Mouse (Mus musculus) ES-E14 (cell line): ENCODE data around the gene Rsbn1l. TPM values are rescaled to one million over a fixed set of nuclear protein-coding genes. Genes with fewer than 3 reads are reported as not detected.

Experiments used
- DNase-seq: peaks from one replicate; pipeline ENCODE4 v3.0.0-alpha.2; 2013; ENCODE audit warnings: low read depth, low spot score
- H3K27ac ChIP-seq: 2 replicates; pipeline ENCODE4 v1.5.1; 2012; ENCODE audit warnings: low read depth, mild to moderate bottlenecking, low read length, moderate library complexity, mixed read lengths; ENCODE audit not compliant: poor library complexity, insufficient read depth, severe bottlenecking
- H3K36me3 ChIP-seq: 2 replicates; pipeline ENCODE4 v1.6.1; 2012; ENCODE audit warnings: mild to moderate bottlenecking, low read length, moderate library complexity, mixed read lengths; ENCODE audit not compliant: control insufficient read depth, poor library complexity, insufficient read depth, severe bottlenecking
- H3K4me1 ChIP-seq, 2 experiments: fragments of 150-350 bp in 1 of 2; sonication (generic) in 1 of 2; 2 replicates each; pipeline ENCODE4 v1.6.1; 2012; ENCODE audit warnings: low read length in 2 of 2, mild to moderate bottlenecking in 1 of 2, mixed read lengths in 1 of 2; ENCODE audit not compliant: control insufficient read depth in 2 of 2, insufficient read depth in 2 of 2, poor library complexity in 1 of 2
- H3K4me3 ChIP-seq, 2 experiments: fragments of 150-350 bp in 1 of 2; sonication (generic) in 1 of 2; 2 replicates each; pipeline ENCODE4 v1.5.1; 2012; ENCODE audit warnings: low read length in 2 of 2, low read depth in 1 of 2, mild to moderate bottlenecking in 1 of 2, mixed read lengths in 1 of 2; ENCODE audit not compliant: insufficient read depth in 1 of 2, poor library complexity in 1 of 2, severe bottlenecking in 1 of 2
- H3K9ac ChIP-seq: 2 replicates; pipeline ENCODE4 v1.6.1; 2012; ENCODE audit warnings: low read depth, mild to moderate bottlenecking, low read length, mixed read lengths; ENCODE audit not compliant: poor library complexity, insufficient read depth, severe bottlenecking
- H3K9me3 ChIP-seq: fragments of 150-350 bp; sonication (generic); 2 replicates; pipeline ENCODE4 v1.6.1; 2012; ENCODE audit warnings: low read depth, mild to moderate bottlenecking, low read length; ENCODE audit not compliant: control insufficient read depth, insufficient read depth
- CHD2 ChIP-seq: IDR thresholded peaks from 2 replicates; pipeline ENCODE4 v1.6.1; 2014; ENCODE audit warnings: mild to moderate bottlenecking, low read depth, low read length, inconsistent platforms
- HCFC1 ChIP-seq: IDR thresholded peaks from 2 replicates; pipeline ENCODE4 v1.6.1; 2012; ENCODE audit warnings: low read length, inconsistent platforms, borderline replicate concordance; ENCODE audit not compliant: insufficient read depth
- MAFK ChIP-seq: IDR thresholded peaks from 2 replicates; pipeline ENCODE4 v1.6.1; 2014; ENCODE audit warnings: mild to moderate bottlenecking, low read depth, low read length, inconsistent platforms; ENCODE audit not compliant: insufficient read depth
- ZC3H11A ChIP-seq: IDR thresholded peaks from 2 replicates; pipeline ENCODE4 v1.6.1; 2012; ENCODE audit warnings: low read depth, mild to moderate bottlenecking, inconsistent platforms, low read length, borderline replicate concordance
- ZNF384 ChIP-seq: IDR thresholded peaks from 2 replicates; pipeline ENCODE4 v1.6.1; 2012; ENCODE audit warnings: low read depth, low read length, inconsistent platforms
- in situ Hi-C, 2 experiments: fragments of 600-800 bp; cut with MboI; formaldehyde crosslinking; loops; one replicate each; pipeline ENCODE4 v1.15.1; 2025; ENCODE audit warnings: low sequenced_read_pairs in 2 of 2, inconsistent platforms in 1 of 2; ENCODE audit not compliant: unreplicated experiment in 2 of 2
- total RNA-seq: library from RNA; depleted of rRNA; stranded (reverse); fragments of 300-350 nt; gene quantifications from 2 replicates; pipeline ENCODE4 v1.2.3, GENCODE M21; 2012

Rsbn1l gene
- total RNA-seq, 1 experiment: 8.6 TPM

DNA sequence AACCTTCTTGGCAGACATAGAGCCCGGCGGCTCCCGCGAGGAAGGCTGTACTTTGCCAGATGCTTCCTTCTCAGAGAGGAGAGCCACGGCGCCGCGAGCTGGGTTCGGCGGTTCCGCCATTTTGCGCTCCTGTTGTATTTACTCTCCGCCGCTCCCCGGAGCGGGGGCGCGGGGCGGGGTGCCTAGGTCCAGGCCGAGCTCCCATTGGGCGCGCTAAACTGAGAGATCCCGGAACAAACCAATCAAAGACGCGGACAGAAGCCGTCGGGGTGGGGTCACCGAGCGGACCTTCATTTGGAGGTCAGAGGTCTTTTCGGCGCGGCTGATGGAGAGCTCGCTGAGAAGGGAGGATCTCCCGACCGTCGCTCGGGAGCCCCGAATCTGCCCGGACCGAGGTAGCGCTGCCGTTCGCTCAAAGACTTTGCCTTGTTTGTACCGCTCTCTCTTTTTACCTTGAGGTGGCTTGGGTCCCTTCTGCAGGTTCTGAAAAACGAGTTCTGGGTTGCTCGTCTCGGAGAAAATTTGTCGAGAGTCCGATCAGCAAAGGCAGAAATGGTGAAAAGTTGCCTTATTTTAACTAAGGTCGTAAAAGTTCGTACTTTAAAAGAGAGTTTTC lies 4.4 kb downstream of the Rsbn1l start:
- TF ChIP-seq ZC3H11A: no peak
- no peak for TF ChIP-seq MAFK
- no peaks in the 10 kb centered on the region for H3K9me3 ChIP-seq
- H3K4me3 ChIP-seq: peak overlapping the region; percentile 93 to 94
- peak overlapping the region; percentile 96 for H3K9ac ChIP-seq
- H3K4me1 ChIP-seq: peaks cover 0 to 2% of the 10 kb centered on the region in 2 experiments; a peak in 2 of 4 replicates
- peak; percentile 93 for DNase-seq
- H3K36me3 ChIP-seq: 0 out of 2 replicates have a peak, but pooled peaks cover 1% of the 10 kb centered on the region
- H3K27ac ChIP-seq: peak overlapping the region; percentile 76
- in situ Hi-C loops: no loop called here

DNA sequence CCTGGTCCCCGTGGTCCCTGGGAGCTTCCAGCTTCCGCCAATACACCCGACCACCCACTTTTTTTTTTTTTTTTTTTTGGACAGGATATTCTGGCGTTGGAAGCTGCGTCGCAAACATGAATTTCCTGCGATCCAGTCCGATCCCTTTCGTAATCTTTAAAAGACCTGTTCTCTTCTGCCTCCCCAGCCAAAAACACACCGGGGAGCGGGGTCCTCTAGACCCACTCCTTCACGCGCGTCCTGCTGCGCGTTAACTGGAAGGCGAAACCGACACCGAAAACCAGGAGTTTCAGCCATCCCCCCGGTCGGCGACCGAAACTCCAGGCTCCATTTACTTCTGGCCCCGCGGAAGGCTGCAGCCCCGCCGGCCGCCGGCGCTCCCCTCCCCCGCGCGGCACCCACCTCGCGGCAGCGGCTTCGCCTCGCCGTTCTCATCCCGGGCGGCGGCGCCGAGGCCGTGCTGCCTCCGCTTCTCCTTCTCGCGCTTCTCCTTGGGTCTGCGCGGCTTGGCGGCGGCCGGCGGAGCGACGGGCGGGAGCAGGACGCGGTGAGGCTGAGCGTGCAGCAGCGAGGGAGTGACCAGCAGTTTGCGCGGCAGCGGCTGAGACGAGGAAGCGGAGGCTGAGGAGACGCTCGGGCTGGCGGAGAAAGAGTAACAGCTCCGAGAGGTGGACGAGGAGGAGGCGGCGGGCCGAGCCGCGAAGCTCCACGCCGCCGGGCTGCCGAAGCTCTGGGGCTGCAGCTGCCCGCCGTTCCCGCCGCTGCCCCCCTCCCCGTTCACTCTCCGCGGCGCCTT lies 5.1 kb downstream of the Rsbn1l start:
- H3K27ac ChIP-seq: peak overlapping the region; percentile 76
- peak overlapping the region; percentile 96 for H3K9ac ChIP-seq
- in situ Hi-C loops: no loop called here
- DNase-seq: no peak
- 0 out of 2 replicates have a peak, but pooled peaks cover 1% of the 10 kb centered on the region for H3K36me3 ChIP-seq
- H3K4me1 ChIP-seq: peaks cover 0 to 4% of the 10 kb centered on the region in 2 experiments; a peak in 2 of 4 replicates
- no peaks in the 10 kb centered on the region for H3K9me3 ChIP-seq
- TF ChIP-seq ZNF384 (peak; percentile 94), ZC3H11A (no peak), MAFK (no peak), CHD2 (no peak), HCFC1 (no peak)
- peak overlapping the region; percentile 93 to 94 for H3K4me3 ChIP-seq

DNA sequence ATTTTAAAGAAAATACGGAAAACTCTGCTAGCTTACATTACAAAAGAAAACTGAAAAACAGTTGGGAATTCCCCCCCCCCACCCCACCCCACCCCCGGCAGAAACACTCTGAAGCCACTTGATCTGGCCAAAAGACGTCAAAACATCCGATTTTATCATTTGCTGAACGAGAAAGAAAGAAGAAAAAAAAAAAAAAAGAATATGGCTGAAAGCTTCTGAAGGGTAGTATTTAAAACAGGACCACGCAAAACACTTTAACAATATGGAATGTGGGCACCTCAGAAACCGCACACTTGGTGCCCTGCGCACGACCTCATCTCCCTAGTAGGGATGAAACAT lies 5.7 kb downstream of the Rsbn1l start:
- no peaks in the 10 kb centered on the region for H3K36me3 ChIP-seq
- TF ChIP-seq ZC3H11A (no peak), CHD2 (no peak), ZNF384 (no peak)
- peak overlapping the region; percentile 96 for H3K9ac ChIP-seq
- H3K9me3 ChIP-seq: no peaks in the 10 kb centered on the region
- no peak for DNase-seq
- in situ Hi-C loops: no loop called here
- H3K4me1 ChIP-seq: peaks cover 0 to 4% of the 10 kb centered on the region in 2 experiments; a peak in 2 of 4 replicates
- peak overlapping the region; percentile 76; the same call in 1 of the 2 replicates for H3K27ac ChIP-seq
- H3K4me3 ChIP-seq: peak overlapping the region; percentile 93 to 94

DNA sequence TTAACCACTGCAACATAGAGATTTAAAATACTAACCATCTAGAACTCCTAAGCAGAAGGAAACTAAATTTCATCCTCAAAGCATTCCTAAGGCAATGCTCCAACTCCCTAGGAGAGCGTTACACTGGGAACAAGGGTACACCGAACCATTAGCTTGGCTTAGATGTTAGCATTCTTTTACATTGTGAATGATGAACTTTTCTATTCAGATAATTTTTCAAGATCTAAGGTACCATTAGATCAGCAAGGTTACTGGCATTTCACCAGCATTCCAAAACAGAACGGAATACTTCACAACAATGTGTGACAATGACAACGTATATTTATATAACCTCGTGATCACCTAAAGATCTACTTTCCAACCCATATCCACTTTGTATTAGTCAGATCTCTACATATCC lies 6.1 kb downstream of the Rsbn1l start:
- Histone ChIP-seq H3K9ac (no peak overlapping the region; the same call in 1 of the 2 replicates), H3K4me3 (peak overlapping the region; percentile 93 to 94), H3K27ac (no peak overlapping the region), H3K9me3 (no peaks in the 10 kb centered on the region), H3K4me1 (peaks cover 0 to 4% of the 10 kb centered on the region in 2 experiments; a peak in 3 of 4 replicates), H3K36me3 (no peaks in the 10 kb centered on the region)
- in situ Hi-C loops: no loop called here
- DNase-seq: no peak
- TF ChIP-seq CHD2 (no peak), ZC3H11A (no peak), MAFK (no peak), HCFC1 (no peak), ZNF384 (no peak)
